Mouse (Mus musculus): ENCODE measurements around the gene Grid1. TPM values are rescaled to one million over a fixed set of nuclear protein-coding genes. Genes with fewer than 3 reads are reported as not detected.
A peak's percentile ranks its signal among the peaks of the same experiment; 100 is the strongest.

Gene Grid1
- polyA plus RNA-seq, 1 experiment from 2014 or later = 0.27 TPM

DNA sequence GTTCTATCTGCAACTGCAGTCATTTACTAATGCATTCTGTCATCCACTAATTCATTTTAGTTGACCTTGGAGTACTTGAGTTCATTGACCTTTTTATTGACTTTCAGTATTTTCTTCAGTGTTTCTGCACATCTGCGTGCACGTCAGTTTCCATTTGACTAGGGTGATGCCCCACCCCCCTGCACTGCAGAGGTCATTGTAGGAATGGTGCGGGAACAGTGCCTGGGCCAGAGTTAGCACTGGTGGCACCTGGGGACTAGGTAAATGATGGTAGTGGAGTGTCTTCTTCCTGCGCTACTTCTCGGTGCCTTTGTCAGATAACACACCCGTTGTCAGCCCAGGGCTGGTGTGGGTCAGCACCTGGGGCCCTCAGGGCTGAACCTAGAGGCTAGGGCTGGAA, 60.1 kb downstream of the Grid1 start:
- WGBS = 33% methylated on average over 6 of the region's 6 CpGs
- no peak for DNase-seq (ENCODE audit: low spot score)

GRCm38 (mm10) chr14:34880431-34881421, 60.8 kb downstream of the Grid1 start:
- H3K4me1 ChIP-seq (ENCODE audit: control insufficient read depth, insufficient read depth, low read length) = no peaks in the 10 kb centered on the region
- WGBS = 24% methylated on average over 8 of the region's 8 CpGs
- no peak overlapping the region for H3K4me2 ChIP-seq (ENCODE audit: low read depth, low read length)
- no peak overlapping the region for H3K4me3 ChIP-seq (ENCODE audit: low read depth, low read length)
- ATAC-seq (replicated peaks; ENCODE audit: insufficient number of reproducible peaks, low FRiP score, low TSS enrichment, low read depth) (no peak), DNase-seq (ENCODE audit: low spot score) (no peak)
- no peaks in the 10 kb centered on the region for H3K27me3 ChIP-seq (ENCODE audit: control insufficient read depth, insufficient read depth, low read length)
- no peak overlapping the region for H3K9ac ChIP-seq (replicated peaks; ENCODE audit: low read length)
- no peak overlapping the region for H3K27ac ChIP-seq (replicated peaks; ENCODE audit: low read depth, low read length)
- no peaks in the 10 kb centered on the region for H3K36me3 ChIP-seq (replicated peaks; ENCODE audit: control insufficient read depth, insufficient read depth, low read depth, low read length)
- no peaks in the 10 kb centered on the region for H3K9me3 ChIP-seq (replicated peaks; ENCODE audit: control insufficient read depth, low read length)

More for the DNA sequence above, 60.1 kb downstream of the Grid1 start:
- Histone ChIP-seq H3K27me3 (ENCODE audit: control insufficient read depth, insufficient read depth, low read length) (no peaks in the 10 kb centered on the region), H3K9me3 (replicated peaks; ENCODE audit: control insufficient read depth, low read length) (no peaks in the 10 kb centered on the region), H3K27ac (replicated peaks; ENCODE audit: low read depth, low read length) (no peak overlapping the region), H3K4me2 (ENCODE audit: low read depth, low read length) (no peak overlapping the region), H3K36me3 (replicated peaks; ENCODE audit: control insufficient read depth, insufficient read depth, low read depth, low read length) (no peaks in the 10 kb centered on the region), H3K4me1 (ENCODE audit: control insufficient read depth, insufficient read depth, low read length) (no peaks in the 10 kb centered on the region), H3K9ac (replicated peaks; ENCODE audit: low read length) (no peak overlapping the region), H3K4me3 (ENCODE audit: low read depth, low read length) (no peak overlapping the region)
- no peak for ATAC-seq (replicated peaks; ENCODE audit: insufficient number of reproducible peaks, low FRiP score, low TSS enrichment, low read depth)

- H3K9ac ChIP-seq (replicated peaks; ENCODE audit: low read length) = no peak overlapping the region
- H3K9me3 ChIP-seq (replicated peaks; ENCODE audit: control insufficient read depth, low read length) = no peaks in the 10 kb centered on the region
- no peak overlapping the region for H3K27ac ChIP-seq (replicated peaks; ENCODE audit: low read depth, low read length)
- no peaks in the 10 kb centered on the region for H3K27me3 ChIP-seq (ENCODE audit: control insufficient read depth, insufficient read depth, low read length)
- H3K36me3 ChIP-seq (replicated peaks; ENCODE audit: control insufficient read depth, insufficient read depth, low read depth, low read length) = no peaks in the 10 kb centered on the region
- H3K4me1 ChIP-seq (ENCODE audit: control insufficient read depth, insufficient read depth, low read length) = no peaks in the 10 kb centered on the region
- DNase-seq (ENCODE audit: low spot score) = no peak
- no peak overlapping the region for H3K4me3 ChIP-seq (ENCODE audit: low read depth, low read length)
- 94% methylated on average over 11 of the region's 11 CpGs for WGBS
- ATAC-seq (replicated peaks; ENCODE audit: insufficient number of reproducible peaks, low FRiP score, low TSS enrichment, low read depth) = no peak
- no peak overlapping the region for H3K4me2 ChIP-seq (ENCODE audit: low read depth, low read length)
These were observed 64.3 kb downstream of the Grid1 start for GRCm38 (mm10) chr14:34884194-34884593.

- no peak for DNase-seq (ENCODE audit: low spot score)
- ATAC-seq (replicated peaks; ENCODE audit: insufficient number of reproducible peaks, low FRiP score, low TSS enrichment, low read depth) = no peak
- H3K9ac ChIP-seq (replicated peaks; ENCODE audit: low read length) = no peak overlapping the region
- H3K36me3 ChIP-seq (replicated peaks; ENCODE audit: control insufficient read depth, insufficient read depth, low read depth, low read length) = no peaks in the 10 kb centered on the region
- no peak overlapping the region for H3K4me3 ChIP-seq (ENCODE audit: low read depth, low read length)
- H3K27ac ChIP-seq (replicated peaks; ENCODE audit: low read depth, low read length) = no peak overlapping the region
- no peak overlapping the region for H3K4me2 ChIP-seq (ENCODE audit: low read depth, low read length)
- no peaks in the 10 kb centered on the region for H3K27me3 ChIP-seq (ENCODE audit: control insufficient read depth, insufficient read depth, low read length)
- no peaks in the 10 kb centered on the region for H3K9me3 ChIP-seq (replicated peaks; ENCODE audit: control insufficient read depth, low read length)
- 90% methylated on average over 3 of the region's 3 CpGs for WGBS
- no peaks in the 10 kb centered on the region for H3K4me1 ChIP-seq (ENCODE audit: control insufficient read depth, insufficient read depth, low read length)
These were observed 64.7 kb downstream of the Grid1 start for GRCm38 (mm10) chr14:34884611-34885010.

GRCm38 (mm10) chr14:34891769-34892532, 72.0 kb downstream of the Grid1 start:
- H3K4me1 ChIP-seq (ENCODE audit: control insufficient read depth, insufficient read depth, low read length) = no peaks in the 10 kb centered on the region
- WGBS = 3% methylated on average over 6 of the region's 6 CpGs
- H3K9me3 ChIP-seq (replicated peaks; ENCODE audit: control insufficient read depth, low read length) = no peaks in the 10 kb centered on the region
- DNase-seq (ENCODE audit: low spot score) (no peak), ATAC-seq (replicated peaks; ENCODE audit: insufficient number of reproducible peaks, low FRiP score, low TSS enrichment, low read depth) (no peak)
- no peak overlapping the region for H3K9ac ChIP-seq (replicated peaks; ENCODE audit: low read length)
- no peak overlapping the region for H3K27ac ChIP-seq (replicated peaks; ENCODE audit: low read depth, low read length)
- H3K27me3 ChIP-seq (ENCODE audit: control insufficient read depth, insufficient read depth, low read length) = no peaks in the 10 kb centered on the region
- no peak overlapping the region for H3K4me2 ChIP-seq (ENCODE audit: low read depth, low read length)
- no peak overlapping the region for H3K4me3 ChIP-seq (ENCODE audit: low read depth, low read length)
- H3K36me3 ChIP-seq (replicated peaks; ENCODE audit: control insufficient read depth, insufficient read depth, low read depth, low read length) = no peaks in the 10 kb centered on the region

DNA sequence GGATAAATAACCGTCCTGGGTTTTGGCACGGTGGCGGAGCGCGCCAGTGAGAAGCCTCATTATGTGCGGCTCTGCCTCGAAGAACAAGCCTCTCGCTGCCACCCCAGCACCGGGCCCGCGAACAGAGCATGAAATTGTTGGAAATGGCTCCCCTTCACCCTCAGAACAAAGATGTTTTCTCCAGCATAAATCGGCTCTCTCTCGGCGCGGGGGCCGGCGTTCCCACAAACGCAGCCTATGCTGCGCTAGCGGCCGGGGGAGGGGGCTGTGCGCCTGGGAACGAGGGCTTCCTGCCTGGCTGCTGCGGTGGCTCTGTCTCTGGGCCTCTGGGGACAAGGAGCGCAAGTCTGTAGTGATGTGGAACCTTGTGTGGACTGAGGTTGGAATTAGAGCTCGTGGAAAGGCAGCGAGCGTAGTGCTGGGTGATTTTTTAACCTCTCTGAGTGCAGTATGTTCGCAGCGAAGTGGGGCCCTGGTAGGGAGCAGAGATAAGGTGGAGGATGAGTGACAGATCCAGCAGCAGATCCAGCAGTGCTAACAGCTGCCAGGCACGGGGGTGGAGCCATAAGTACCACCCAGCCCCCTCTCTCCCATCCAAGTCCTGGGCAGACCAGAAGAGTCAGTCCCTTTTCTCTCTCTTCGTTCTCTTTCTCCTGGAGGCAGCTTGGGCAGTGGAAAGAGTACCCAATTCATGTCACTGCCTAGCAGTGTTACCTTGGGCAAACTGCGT, 76.5 kb downstream of the Grid1 start:
- H3K27me3 ChIP-seq (ENCODE audit: control insufficient read depth, insufficient read depth, low read length) = no peaks in the 10 kb centered on the region
- H3K4me3 ChIP-seq (ENCODE audit: low read depth, low read length) = peak overlapping the region; percentile 29
- 5% methylated on average over 33 of the region's 33 CpGs for WGBS
- peak; percentile 58 for DNase-seq (ENCODE audit: low spot score)
- no peak overlapping the region for H3K27ac ChIP-seq (replicated peaks; ENCODE audit: low read depth, low read length)
- no peaks in the 10 kb centered on the region for H3K4me1 ChIP-seq (ENCODE audit: control insufficient read depth, insufficient read depth, low read length)
- H3K36me3 ChIP-seq (replicated peaks; ENCODE audit: control insufficient read depth, insufficient read depth, low read depth, low read length) = no peaks in the 10 kb centered on the region
- H3K9me3 ChIP-seq (replicated peaks; ENCODE audit: control insufficient read depth, low read length) = no peaks in the 10 kb centered on the region
- ATAC-seq (replicated peaks; ENCODE audit: insufficient number of reproducible peaks, low FRiP score, low TSS enrichment, low read depth) = peak; percentile 60
- peak overlapping the region; percentile 56 for H3K9ac ChIP-seq (replicated peaks; ENCODE audit: low read length)
- H3K4me2 ChIP-seq (ENCODE audit: low read depth, low read length) = peak overlapping the region; percentile 66

DNA sequence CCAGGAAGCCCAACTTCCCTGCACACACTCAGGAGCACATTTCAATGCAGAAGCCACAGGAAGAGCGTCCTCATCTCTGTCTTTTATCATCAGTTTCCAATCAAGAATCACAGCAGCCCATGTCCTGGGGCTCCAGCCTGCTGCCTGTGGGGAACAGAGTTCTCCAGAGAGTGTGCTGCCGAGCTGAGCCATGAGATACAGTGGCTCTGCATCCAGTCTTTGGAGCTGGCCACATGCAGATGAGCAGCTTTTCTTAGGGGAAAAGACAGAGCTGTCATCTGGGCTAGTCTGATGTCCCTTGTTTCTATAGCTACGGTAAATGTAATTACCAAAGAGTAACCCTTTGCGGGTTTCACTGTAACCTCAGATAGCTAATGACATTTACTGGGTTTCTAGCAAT, 83.9 kb downstream of the Grid1 start:
- Histone ChIP-seq H3K36me3 (replicated peaks; ENCODE audit: control insufficient read depth, insufficient read depth, low read depth, low read length) (no peaks in the 10 kb centered on the region), H3K27me3 (ENCODE audit: control insufficient read depth, insufficient read depth, low read length) (no peaks in the 10 kb centered on the region), H3K9me3 (replicated peaks; ENCODE audit: control insufficient read depth, low read length) (no peaks in the 10 kb centered on the region), H3K27ac (replicated peaks; ENCODE audit: low read depth, low read length) (no peak overlapping the region), H3K4me3 (ENCODE audit: low read depth, low read length) (no peak overlapping the region), H3K9ac (replicated peaks; ENCODE audit: low read length) (no peak overlapping the region), H3K4me1 (ENCODE audit: control insufficient read depth, insufficient read depth, low read length) (no peaks in the 10 kb centered on the region), H3K4me2 (ENCODE audit: low read depth, low read length) (no peak overlapping the region)
- DNase-seq (ENCODE audit: low spot score) (no peak), ATAC-seq (replicated peaks; ENCODE audit: insufficient number of reproducible peaks, low FRiP score, low TSS enrichment, low read depth) (no peak)
- 47% methylated on average over 4 of the region's 4 CpGs for WGBS

Measured in embryonic facial prominence, embryonic 11.5 days (tissue).